Mouse (Mus musculus) gastrocnemius, postnatal 36 days (tissue): ENCODE measurements around the gene Cldn7. TPM values are rescaled to one million over a fixed set of nuclear protein-coding genes. Genes with fewer than 3 reads are reported as not detected.
"Not testable (repeated sequence)": the region's sequence is repeated elsewhere in the genome, so short reads cannot be mapped to it uniquely, and the experiment has no call there.

Source experiments
- DNase-seq, 2 experiments: peaks; one replicate each; pipeline ENCODE4 v3.0.0; 2022
- intact Hi-C: fragments of 180-260 bp; cut with DNase I; formaldehyde crosslinking; loops from one replicate; pipeline ENCODE4 v1.15.1; 2025
- microRNA-seq, 2 experiments: library from miRNA; unstranded; fragments of <30 nt; microRNA quantifications; one replicate each; pipeline ENCODE4 v1.2.0; 2021
- total RNA-seq, 2 experiments: library from RNA; stranded (reverse); gene quantifications; 2 replicates each; pipeline ENCODE4 v1.2.3; 2021

Gene Cldn7
- total RNA-seq, 2 experiments from 2014 or later = not detected

DNA sequence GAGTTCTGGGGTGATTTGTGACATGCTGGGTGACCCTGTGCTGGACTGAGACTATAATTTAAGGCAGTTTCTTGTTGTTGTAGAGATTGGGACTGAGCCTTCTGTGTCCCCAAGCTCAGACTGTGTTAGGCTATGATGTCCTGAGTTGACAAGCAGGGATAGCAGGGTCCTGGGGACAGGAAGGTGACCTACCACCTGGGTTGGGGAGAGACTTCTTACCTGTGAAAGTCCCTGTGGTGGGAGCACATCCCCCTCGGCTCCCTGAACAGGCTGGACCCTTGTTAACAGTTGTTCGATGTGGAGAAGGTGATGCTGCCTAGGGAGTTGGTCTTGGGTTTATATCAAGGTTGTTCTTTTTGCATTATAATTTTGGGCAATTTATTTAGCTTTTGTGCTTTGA, 37.9 kb downstream of the Cldn7 start:
- intact Hi-C loops = no loop called here
- DNase-seq = no peak

DNA sequence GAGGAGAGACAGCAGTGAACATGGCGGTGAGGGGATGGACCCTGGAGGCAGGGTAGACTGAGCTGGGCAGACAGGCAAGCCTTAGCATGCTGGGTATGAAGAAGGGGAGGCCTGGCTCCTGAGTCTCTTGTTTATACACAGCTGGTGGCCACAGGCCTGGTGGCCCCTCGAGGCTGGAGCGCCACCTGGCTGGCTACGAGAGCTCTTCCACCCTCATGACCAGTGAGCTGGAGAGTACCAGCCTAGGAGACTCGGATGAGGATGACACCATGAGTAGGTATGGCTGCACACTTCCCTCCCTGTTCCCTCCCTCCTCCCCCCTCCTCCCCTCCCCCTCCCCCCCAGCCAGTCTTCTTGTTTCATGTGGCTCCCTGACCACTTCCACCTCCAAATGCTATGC, 40.9 kb downstream of the Cldn7 start:
- intact Hi-C loops = loop anchor here (5.0 kb wide), 1 partner anchor 73 kb away; no protein-coding TSS in a partner anchor
- peak in 1 of 2 experiments; percentile 3 for DNase-seq

DNA sequence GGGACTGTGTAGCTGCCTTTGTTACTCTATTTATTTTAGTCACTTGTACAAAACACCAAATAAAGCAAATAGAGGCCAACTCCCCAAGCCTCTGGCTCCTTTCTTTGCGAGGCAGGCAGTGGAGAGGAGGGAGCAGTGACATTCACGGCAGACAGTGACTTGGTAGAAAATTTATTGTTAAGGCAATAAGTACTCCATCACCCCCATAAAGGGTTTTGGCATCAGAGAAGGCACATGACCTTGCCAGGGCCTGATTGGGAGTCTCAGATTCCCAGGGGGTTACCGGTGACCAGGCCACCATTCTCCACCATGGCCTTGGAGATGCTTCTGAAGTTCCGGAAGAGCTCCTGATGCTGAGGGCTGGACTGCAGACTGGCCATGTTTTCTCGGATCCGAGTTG, 45.5 kb downstream of the Cldn7 start:
- intact Hi-C loops = no loop called here
- no peak for DNase-seq

DNA sequence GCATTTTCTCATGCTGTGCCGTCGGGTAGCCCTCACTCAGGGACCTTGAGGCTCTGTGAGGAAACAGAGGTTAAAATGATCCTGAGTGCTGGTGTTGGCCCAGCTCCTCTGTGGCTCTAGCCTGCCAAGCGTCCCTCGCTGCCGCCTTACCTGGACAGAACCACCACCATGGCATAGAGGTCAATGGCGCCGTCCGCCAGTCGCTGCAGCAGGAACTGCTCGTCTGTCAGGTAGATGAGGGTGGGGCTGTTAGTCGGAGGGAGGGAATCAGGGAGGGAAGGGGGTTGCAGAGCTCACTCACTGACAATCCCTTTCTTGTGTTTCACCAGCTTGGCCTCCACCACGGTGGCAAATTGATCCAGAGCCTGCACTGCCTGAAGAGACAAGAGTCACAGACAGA, 46.0 kb downstream of the Cldn7 start:
- intact Hi-C loops = no loop called here
- no peak for DNase-seq

DNA sequence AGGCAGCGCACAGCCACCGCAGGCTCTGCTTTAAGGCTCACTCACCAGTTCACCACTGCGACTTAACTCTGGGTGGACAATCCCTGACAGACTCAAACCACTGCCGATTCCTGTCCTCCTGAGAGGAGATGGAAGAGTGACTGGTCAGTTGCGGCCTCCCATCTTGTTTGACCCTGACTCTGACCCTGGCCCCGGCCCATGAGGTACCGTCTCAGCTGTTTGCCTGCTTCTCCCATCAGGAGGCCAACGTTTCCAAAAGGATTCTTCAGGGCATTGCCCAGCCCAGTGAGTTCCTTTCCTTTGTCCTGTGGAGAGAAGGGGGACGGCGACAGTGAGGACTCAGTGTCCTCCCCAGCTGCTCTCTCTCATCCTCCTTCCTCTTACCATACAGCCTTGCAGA, 46.4 kb downstream of the Cldn7 start:
- intact Hi-C loops = no loop called here

DNA sequence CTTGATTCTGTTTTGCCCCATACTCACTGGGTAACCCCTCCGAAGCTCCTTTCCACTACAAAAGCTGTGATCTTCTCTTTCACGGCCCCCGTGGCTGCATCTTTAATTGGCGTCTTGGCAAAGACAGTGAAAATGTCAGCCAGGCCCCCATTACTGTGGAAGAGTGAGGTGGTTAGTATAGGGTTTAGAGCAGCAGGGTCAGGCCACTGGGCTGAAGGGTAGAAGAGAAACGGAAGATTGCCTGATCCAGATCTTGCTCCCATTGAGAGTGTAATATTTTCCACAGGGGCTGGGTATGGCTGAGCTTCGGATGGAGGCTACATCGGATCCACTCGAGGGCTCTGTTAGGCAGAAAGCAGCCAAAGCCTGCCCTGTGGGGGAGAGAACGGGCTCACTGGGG, 48.4 kb downstream of the Cldn7 start:
- DNase-seq = no peak
- intact Hi-C loops = no loop called here

More for the DNA sequence above, 46.4 kb downstream of the Cldn7 start:
- DNase-seq = no peak

DNA sequence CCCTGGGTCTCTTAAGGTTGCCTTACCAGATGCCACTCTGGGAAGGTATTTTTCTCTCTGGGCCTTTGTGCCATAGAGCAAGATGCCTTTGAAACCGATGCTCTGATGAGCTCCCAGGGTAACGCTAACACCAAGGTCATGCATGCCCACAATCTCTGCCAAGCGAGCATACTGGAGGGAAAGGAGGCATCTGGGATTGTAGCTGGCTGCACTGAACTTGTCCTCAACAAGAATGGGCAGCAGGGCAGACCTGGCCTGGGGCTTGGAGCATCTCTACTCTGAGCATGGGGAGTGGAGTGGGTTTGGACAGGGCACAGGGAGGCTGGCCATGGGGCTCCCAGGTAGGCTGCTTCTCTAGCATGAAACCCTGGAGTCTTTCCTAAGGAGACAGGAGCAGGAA, 48.8 kb downstream of the Cldn7 start:
- DNase-seq = no peak
- intact Hi-C loops = no loop called here

DNA sequence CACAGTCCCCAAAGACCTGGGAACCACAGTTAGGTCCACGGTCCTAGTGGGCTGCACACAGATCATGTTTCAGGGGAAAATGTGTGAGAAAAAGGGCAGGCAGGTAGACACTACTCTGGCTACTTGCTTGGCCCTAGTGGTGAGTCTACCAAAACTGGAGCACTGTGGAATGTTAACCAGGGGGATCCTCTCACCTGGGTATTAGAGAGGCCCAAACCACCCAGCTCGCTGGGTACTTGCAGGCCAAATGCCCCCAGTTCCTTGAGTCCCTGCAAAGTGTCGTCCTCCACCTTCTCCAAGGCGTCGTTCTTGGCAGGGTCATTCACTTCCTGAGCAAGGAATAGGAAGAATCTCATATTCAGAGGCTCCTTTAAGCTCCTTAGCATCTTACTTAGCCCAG, 49.5 kb downstream of the Cldn7 start:
- intact Hi-C loops = no loop called here
- no peak for DNase-seq

DNA sequence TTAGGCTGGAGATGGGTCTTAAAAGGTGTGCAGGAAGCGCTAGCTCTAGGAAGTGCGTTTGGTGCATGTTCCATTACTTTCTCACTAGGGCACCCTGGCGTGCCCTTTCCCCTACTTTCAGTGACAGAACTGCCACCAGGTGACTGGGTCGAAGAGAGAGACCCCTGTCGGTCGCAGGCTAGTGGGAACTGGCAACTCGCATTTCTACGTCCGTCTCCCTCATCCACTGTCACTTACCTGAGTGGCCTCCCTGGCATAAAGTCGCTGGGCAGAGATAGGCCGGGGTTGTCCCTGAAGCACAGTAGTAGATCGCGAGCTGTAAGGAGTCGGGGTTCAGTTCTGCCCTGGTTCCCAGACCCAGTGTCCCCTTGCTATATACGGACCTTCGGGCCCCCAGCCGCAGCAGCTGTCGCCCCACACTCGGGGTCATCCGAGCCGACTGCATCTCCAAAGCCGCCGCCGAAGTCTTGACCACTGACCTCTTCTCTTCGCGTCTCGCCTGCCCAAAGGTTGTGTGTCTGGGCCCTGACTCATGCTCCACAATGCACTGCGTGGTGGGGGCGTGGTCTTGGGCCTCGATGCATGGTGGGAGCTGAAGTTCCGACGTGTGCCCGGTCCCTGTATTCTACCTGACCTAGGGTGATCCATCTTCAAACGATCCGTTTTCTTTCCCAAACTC, 50.4 kb downstream of the Cldn7 start, which contains the start of gene Acadvl:
Gene Acadvl (minus strand): TSS at position 532 of the 679 bp plus-strand sequence.
- DNase-seq = peak; percentile 81 to 86
- intact Hi-C loops = no loop called here

DNA sequence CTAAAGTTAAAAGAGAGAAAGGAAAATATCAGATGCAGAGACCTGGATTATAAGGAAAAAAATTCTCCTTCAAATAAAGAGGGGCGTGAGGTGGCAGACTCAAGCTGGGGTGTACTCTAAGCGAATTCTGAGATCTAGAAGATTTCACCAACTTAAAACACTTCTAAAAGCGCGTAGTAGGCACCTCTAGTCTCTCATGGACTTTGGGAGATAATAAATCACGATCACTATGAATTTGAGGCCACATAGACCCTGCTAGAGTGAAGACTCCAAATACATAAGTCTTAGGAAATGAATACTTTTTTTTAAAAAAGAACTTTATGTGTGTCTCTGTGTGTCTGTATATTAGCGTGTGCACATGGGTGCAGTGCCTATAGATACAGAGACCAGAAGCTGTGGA, 51.1 kb downstream of the Cldn7 start:
- no peak for DNase-seq
- intact Hi-C loops = no loop called here

DNA sequence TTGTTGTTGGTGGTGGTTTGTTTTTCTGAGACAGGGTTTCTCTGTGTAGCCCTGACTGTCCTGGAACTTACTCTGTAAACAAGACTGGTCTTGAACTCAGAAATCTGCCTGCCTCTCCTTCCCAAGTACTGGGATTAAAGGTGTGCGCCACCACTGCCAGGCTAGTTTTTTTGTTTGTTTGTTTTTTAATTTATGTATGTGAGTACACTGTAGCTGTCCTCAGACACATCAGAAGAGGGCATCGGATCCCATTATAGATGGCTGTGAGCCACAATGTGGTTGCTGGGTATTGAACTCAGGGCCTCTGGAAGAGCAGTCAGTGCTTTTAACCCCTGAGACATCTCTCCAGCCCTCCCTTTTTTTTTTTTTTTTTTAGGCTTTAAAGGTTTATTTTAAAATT, 51.6 kb downstream of the Cldn7 start:
- DNase-seq, intact Hi-C loops: not testable (repeated sequence)

DNA sequence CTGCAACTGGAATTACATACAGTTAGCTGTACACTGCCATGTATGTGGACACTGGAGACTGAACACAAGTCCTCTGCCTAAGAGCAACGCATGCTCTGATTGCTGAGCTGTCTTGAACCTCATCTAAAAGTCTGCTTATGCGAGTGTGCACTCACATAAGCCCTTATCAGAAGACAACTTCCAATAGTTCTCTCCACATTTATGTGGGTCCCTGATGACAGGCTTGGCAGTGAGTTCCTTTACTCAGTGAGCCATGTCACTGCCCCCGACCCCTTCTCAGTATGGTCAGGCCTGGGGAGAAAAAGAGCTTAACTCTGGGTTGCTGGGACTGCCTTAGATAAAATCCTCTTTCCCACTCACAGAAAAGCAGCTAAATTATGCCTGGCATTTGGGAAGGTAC, 52.1 kb downstream of the Cldn7 start, which contains the start of gene Dlg4:
Gene Dlg4 (plus strand): TSS at position 274 of the 400 bp plus-strand sequence.
- intact Hi-C loops = no loop called here
- DNase-seq = no peak

DNA sequence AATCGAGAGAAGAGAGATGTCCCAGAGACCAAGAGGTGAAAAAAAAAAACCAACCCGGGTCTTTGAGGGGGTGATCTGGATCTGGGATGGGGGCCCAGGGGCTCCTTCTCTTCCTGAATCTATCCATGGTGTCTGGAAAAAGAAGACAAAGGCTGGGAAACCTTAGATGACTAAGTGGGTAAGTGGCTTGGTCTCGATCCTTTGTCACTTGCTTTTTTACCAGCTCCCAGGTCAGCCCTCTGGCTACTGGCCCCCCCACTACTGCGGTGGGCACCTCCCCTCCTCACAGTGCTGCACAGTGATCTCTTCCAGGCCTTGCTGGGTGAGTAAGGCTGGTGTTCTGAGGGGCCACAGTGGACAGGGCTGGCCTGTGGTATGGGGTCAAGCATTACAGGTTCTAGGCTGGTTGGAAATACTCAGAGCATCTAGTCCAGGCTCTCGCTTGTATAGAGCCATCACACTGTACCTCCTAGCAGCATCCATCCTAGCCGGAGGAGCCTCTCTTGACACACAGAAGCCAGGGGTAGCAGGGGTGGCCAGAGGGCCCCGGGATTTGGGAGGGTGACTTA, 52.7 kb downstream of the Cldn7 start:
- intact Hi-C loops = no loop called here
- DNase-seq = no peak

Small RNAs within 50 kb of the gene (microRNA-seq; reads per million reads assigned to microRNA genes)
- 0 reads per million in 2 experiments for gene Gm44349
- gene Mir324 = 688 to 800 reads per million in 2 experiments

Other genes starting within 250 kb of the Cldn7 start
- gene Polr2a, start 206.1 kb upstream of the Cldn7 start, total RNA-seq = 10 to 100 TPM; 28.7 to 29.2 TPM
- gene Slc35g3, start 202.8 kb upstream of the Cldn7 start, total RNA-seq = not detected
- 10 to 100 TPM; 24.3 to 26.2 TPM for gene Zbtb4, start 198.9 kb upstream of the Cldn7 start, total RNA-seq
- gene Chrnb1, start 168.8 kb upstream of the Cldn7 start, total RNA-seq = 10 to 100 TPM; 29.2 to 33.1 TPM
- 1 to 10 TPM; 4.6 to 4.8 TPM for gene Fgf11, start 162.9 kb upstream of the Cldn7 start, total RNA-seq
- under 1 TPM; 0.12 to 0.20 TPM for gene Tmem102, start 159.2 kb upstream of the Cldn7 start, total RNA-seq
- not detected for gene Gm39566, start 149.5 kb upstream of the Cldn7 start, total RNA-seq
- gene Spem2, start 146.3 kb upstream of the Cldn7 start, total RNA-seq = not detected
- gene Spem1, start 142.6 kb upstream of the Cldn7 start, total RNA-seq = not detected
- gene Nlgn2, start 127.0 kb upstream of the Cldn7 start, total RNA-seq = 1 to 10 TPM; 2.4 to 2.9 TPM
- gene Tmem256, start 126.3 kb upstream of the Cldn7 start, total RNA-seq = 100 to 1,000 TPM; 104 to 140 TPM
- 10 to 100 TPM; 10.6 to 11.2 TPM for gene Plscr3, start 118.4 kb upstream of the Cldn7 start, total RNA-seq
- gene Tnk1, start 106.0 kb upstream of the Cldn7 start, total RNA-seq = not detected
- gene Tmem95, start 86.8 kb upstream of the Cldn7 start, total RNA-seq = not detected
- gene Kctd11, start 83.4 kb upstream of the Cldn7 start, total RNA-seq = 1 to 10 TPM; 1.3 to 1.5 TPM
- gene Acap1, start 69.2 kb upstream of the Cldn7 start, total RNA-seq = 1 to 10 TPM in 1 of 2 experiments, under 1 TPM in 1; 0.27 to 1.1 TPM
- under 1 TPM in 1 of 2 experiments, not detected in 1; 0.59 TPM for gene 2810408A11Rik, start 63.8 kb upstream of the Cldn7 start, total RNA-seq
- 10 to 100 TPM; 22.9 to 23.1 TPM for gene Neurl4, start 63.7 kb upstream of the Cldn7 start, total RNA-seq
- 10 to 100 TPM; 33.9 to 42.5 TPM for gene Gps2, start 50.9 kb upstream of the Cldn7 start, total RNA-seq
- gene Eif5a, start 42.8 kb upstream of the Cldn7 start, total RNA-seq = 100 to 1,000 TPM; 402 to 432 TPM
- 10 to 100 TPM in 1 of 2 experiments, 1 to 10 TPM in 1; 5.4 to 10.6 TPM for gene Ybx2, start 29.0 kb upstream of the Cldn7 start, total RNA-seq
- gene Slc2a4, start 16.6 kb upstream of the Cldn7 start, total RNA-seq = 100 to 1,000 TPM; 382 to 407 TPM
- 100 to 1,000 TPM; 171 to 246 TPM for gene Ctdnep1, start 16.4 kb downstream of the Cldn7 start, total RNA-seq
- 10 to 100 TPM; 29.0 to 34.6 TPM for gene Elp5, start 17.7 kb downstream of the Cldn7 start, total RNA-seq
- gene Gabarap, start 26.4 kb downstream of the Cldn7 start, total RNA-seq = 100 to 1,000 TPM; 142 to 178 TPM
- gene Phf23, start 31.0 kb downstream of the Cldn7 start, total RNA-seq = 10 to 100 TPM; 12.6 to 16.5 TPM
- 1 to 10 TPM; 3.3 to 4.6 TPM for gene Dvl2, start 35.8 kb downstream of the Cldn7 start, total RNA-seq
- 100 to 1,000 TPM; 320 to 384 TPM for gene Acadvl, start 50.6 kb downstream of the Cldn7 start, total RNA-seq
- 1 to 10 TPM; 4.9 to 6.5 TPM for gene Dlg4, start 52.2 kb downstream of the Cldn7 start, total RNA-seq
- not detected for gene Asgr1, start 89.3 kb downstream of the Cldn7 start, total RNA-seq
- not detected for gene Asgr2, start 127.9 kb downstream of the Cldn7 start, total RNA-seq
- gene Mgl2, start 165.6 kb downstream of the Cldn7 start, total RNA-seq = 1 to 10 TPM; 1.1 to 1.2 TPM
- gene Clec10a, start 191.4 kb downstream of the Cldn7 start, total RNA-seq = 1 to 10 TPM; 1.8 to 2.0 TPM
- gene Slc16a11, start 248.0 kb downstream of the Cldn7 start, total RNA-seq = under 1 TPM; 0.46 to 0.49 TPM